Comparison of ENCODE assay signal across 14 mouse cellular contexts in the genomic region with DNA sequence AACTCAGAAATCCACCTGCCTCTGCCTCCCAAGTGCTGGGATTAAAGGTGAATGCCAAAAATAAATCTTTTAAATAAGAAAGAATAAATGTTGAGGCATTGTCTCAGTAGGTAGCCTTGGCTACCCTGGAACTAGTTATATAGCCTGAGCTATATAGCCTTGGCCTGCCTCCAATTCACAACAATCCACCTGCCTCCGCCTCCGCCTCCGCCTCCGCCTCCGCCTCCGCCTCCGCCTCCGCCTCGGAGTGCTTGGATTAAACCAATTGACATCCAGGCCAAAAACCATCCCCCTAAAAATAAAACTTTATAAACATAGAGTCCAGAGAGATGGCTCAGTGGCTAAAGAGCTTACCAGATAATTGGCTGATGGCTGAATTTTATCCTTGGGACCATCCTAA. TPM values are rescaled to one million over a fixed set of nuclear protein-coding genes. Genes with fewer than 3 reads are reported as not detected.
DNase-seq lines count a peak whose midpoint lies in the region; ATAC-seq and TF ChIP-seq lines count a peak whose summit lies in the region.
"Had no signal": no experiment of that assay in that cellular context is flagged by ENCODE, and none has a peak within 500 bp of the region (broad histone marks: within the 10 kb centered on the region; RNA-seq: fewer than 3 reads in every experiment).

No protein-coding gene starts in this region.

- peaks cover 27% of the 10 kb centered on the region for H3K4me1 ChIP-seq in kidney, embryonic 15.5 days
- peaks cover 27% of the 10 kb centered on the region for H3K4me1 ChIP-seq in liver, postnatal 0 days (ENCODE audit: insufficient read depth)

- H3K27ac ChIP-seq in kidney, embryonic 15.5 days = no peak overlapping the region
- H3K27ac ChIP-seq in liver, postnatal 0 days (ENCODE audit: low read depth) = no peak overlapping the region
- H3K27ac ChIP-seq: left cerebral cortex, adult 2 months; limb, embryonic 13.5 days had no signal

- H3K9me3 ChIP-seq in kidney, embryonic 15.5 days (replicated peaks) = no peaks in the 10 kb centered on the region
- no peaks in the 10 kb centered on the region for H3K9me3 ChIP-seq in liver, postnatal 0 days (ENCODE audit: low read length)
- H3K9me3 ChIP-seq: heart, embryonic 15.5 days; limb, embryonic 13.5 days had no signal

- no peaks in the 10 kb centered on the region for H3K36me3 ChIP-seq in kidney, embryonic 15.5 days
- H3K36me3 ChIP-seq in liver, postnatal 0 days (replicated peaks; ENCODE audit: insufficient read depth, low read length) = 0 out of 2 replicates have a peak, but pooled peaks cover 6% of the 10 kb centered on the region
- H3K36me3 ChIP-seq: heart, embryonic 15.5 days; limb, embryonic 13.5 days had no signal

- no peak for TF ChIP-seq CTCF in liver, postnatal 0 days (IDR thresholded peaks at IDR 0.05; ENCODE audit: low read depth)

- no peak for ATAC-seq in kidney, embryonic 15.5 days (replicated peaks; ENCODE audit: low FRiP score)
- ATAC-seq in liver, postnatal 0 days = no peak
- ATAC-seq: forebrain, embryonic 14.5 days had no signal

- WGBS in kidney, embryonic 15.5 days = 94% methylated on average over 9 of the region's 9 CpGs
- WGBS in liver, postnatal 0 days (ENCODE audit: insufficient replicate concordance) = 96% methylated on average over 9 of the region's 9 CpGs

- DNase-seq in cerebellum, adult 11 months = peak; percentile 8
- no peak for DNase-seq in cerebellum, postnatal 4 days (ENCODE audit: low spot score in 2 of 2)
- peak; percentile 34 for DNase-seq in kidney, adult 9 months
- peak; percentile 40 for DNase-seq in thymus, postnatal 14 days
- DNase-seq in thymus, postnatal 36 days = no peak
- DNase-seq in kidney, postnatal 36 days = peak; percentile 39 to 44
- no peak for DNase-seq in liver, postnatal 0 days
- DNase-seq: midbrain, embryonic 14.5 days had no signal

- H3K4me2 ChIP-seq in kidney, embryonic 15.5 days = no peak overlapping the region
- H3K4me2 ChIP-seq in liver, postnatal 0 days (ENCODE audit: low read depth, low read length) = no peak overlapping the region
- H3K4me2 ChIP-seq: heart, embryonic 15.5 days had no signal

- H3K27me3 ChIP-seq in kidney, embryonic 15.5 days = no peaks in the 10 kb centered on the region
- H3K27me3 ChIP-seq in liver, postnatal 0 days (ENCODE audit: insufficient read depth, low read length) = no peaks in the 10 kb centered on the region
- H3K27me3 ChIP-seq: CH12.LX; heart, embryonic 15.5 days; limb, embryonic 13.5 days had no signal

- no peak for TF ChIP-seq EP300 in liver, postnatal 0 days (IDR thresholded peaks at IDR 0.05; ENCODE audit: low read depth)

- no peak overlapping the region for H3K9ac ChIP-seq in kidney, embryonic 15.5 days
- no peak overlapping the region for H3K9ac ChIP-seq in liver, postnatal 0 days (replicated peaks)
- H3K9ac ChIP-seq: heart, embryonic 15.5 days; limb, embryonic 13.5 days had no signal

- H3K4me3 ChIP-seq in kidney, embryonic 15.5 days (replicated peaks) = no peak overlapping the region
- H3K4me3 ChIP-seq in liver, postnatal 0 days (ENCODE audit: low read depth, low read length) = no peak overlapping the region
- H3K4me3 ChIP-seq: heart, embryonic 15.5 days; left cerebral cortex, adult 2 months; limb, embryonic 13.5 days had no signal

RNA-seq across cellular contexts. Expression of gene Eloa, which starts 1.4 kb away (rescaled TPM):
- polyA plus RNA-seq in kidney, embryonic 15.5 days (2015; fragmentation: Nextera tagmentation; extraction: Ambion mirVana) = 40.0 and 40.6 TPM in 2 replicates
- polyA plus RNA-seq in liver, postnatal 0 days (2015; fragmentation: Nextera tagmentation; extraction: Ambion mirVana) = 15.9 and 16.7 TPM in 2 replicates

RNA-seq across cellular contexts. Expression of gene Rpl11, which starts 30.3 kb away (rescaled TPM):
- 483 and 529 TPM in 2 replicates for polyA plus RNA-seq in kidney, embryonic 15.5 days (2015; fragmentation: Nextera tagmentation; extraction: Ambion mirVana)
- polyA plus RNA-seq in liver, postnatal 0 days (2015; fragmentation: Nextera tagmentation; extraction: Ambion mirVana) = 251 and 260 TPM in 2 replicates

RNA-seq across cellular contexts. Expression of gene Pithd1, which starts 35.9 kb away (rescaled TPM):
- polyA plus RNA-seq in kidney, embryonic 15.5 days (2015; fragmentation: Nextera tagmentation; extraction: Ambion mirVana) = 52.6 and 52.7 TPM in 2 replicates
- polyA plus RNA-seq in liver, postnatal 0 days (2015; fragmentation: Nextera tagmentation; extraction: Ambion mirVana) = 42.9 and 45.2 TPM in 2 replicates

RNA-seq across cellular contexts. Expression of gene Lypla2, which starts 50.5 kb away (rescaled TPM):
- polyA plus RNA-seq in kidney, embryonic 15.5 days (2015; fragmentation: Nextera tagmentation; extraction: Ambion mirVana) = 120 and 131 TPM in 2 replicates
- polyA plus RNA-seq in liver, postnatal 0 days (2015; fragmentation: Nextera tagmentation; extraction: Ambion mirVana) = 54.2 and 55.5 TPM in 2 replicates

RNA-seq across cellular contexts. Expression of gene Gale, which starts 59.4 kb away (rescaled TPM):
- polyA plus RNA-seq in kidney, embryonic 15.5 days (2015; fragmentation: Nextera tagmentation; extraction: Ambion mirVana) = 35.2 and 36.7 TPM in 2 replicates
- polyA plus RNA-seq in liver, postnatal 0 days (2015; fragmentation: Nextera tagmentation; extraction: Ambion mirVana) = 82.2 and 96.5 TPM in 2 replicates

Comparison
In these comparisons a context has a peak if more than half of its experiments do, and no peak if none do; other contexts are left out.
1. DNase-seq: peak in cerebellum, adult 11 months (single experiment), kidney, adult 9 months (single experiment), thymus, postnatal 14 days (single experiment) and kidney, postnatal 36 days (2 of 2); none in cerebellum, postnatal 4 days (0 of 2), thymus, postnatal 36 days (0 of 2) and liver, postnatal 0 days (single experiment).